Mouse (Mus musculus): ENCODE data around the gene Defb45.
A peak's percentile ranks its signal among the peaks of the same experiment; 100 is the strongest.

The Defb45 gene

DNA sequence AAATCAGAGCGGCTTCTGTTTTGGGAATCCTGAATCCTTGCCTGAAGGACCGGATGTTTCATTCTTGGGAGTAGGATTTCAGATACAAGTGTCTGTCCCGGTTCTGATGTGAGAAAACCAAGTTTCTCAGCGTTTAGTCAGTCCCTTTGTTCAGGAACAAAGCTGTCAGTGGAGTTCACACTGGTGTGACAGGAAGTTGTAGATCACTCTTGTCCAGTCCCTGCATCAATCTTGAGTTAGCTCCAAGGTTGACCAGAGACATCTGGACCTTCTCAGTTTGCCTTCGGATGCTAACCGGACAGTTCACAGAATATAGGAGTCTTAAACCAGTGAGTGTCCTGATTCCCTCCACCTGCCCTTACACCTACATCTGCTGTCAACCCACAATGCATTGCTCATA lies 8.5 kb upstream of the Defb45 start:
- no peak for DNase-seq (ENCODE audit: low read depth, low spot score)

DNA sequence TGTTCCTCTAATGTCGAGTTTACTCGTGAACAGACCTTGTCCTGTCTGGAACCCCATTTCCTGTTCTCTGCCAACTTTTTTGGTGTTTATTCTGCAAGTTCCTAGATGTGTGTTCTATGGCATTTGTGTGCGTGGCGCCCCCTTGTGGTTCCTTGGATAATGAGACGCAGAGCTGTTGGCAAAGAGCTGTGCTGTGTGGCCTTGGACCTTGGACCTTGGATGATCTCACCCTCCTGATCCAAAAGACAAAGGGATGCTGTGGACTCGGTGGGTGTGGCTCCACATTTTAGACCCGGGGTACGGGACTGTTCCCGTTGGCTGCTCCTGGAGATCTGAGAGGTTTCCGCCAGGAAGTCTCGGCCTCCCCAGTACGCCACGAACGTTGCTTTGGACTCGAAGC lies 4.9 kb upstream of the Defb45 start, which contains the start of gene Defb36:
Gene Defb36, plus strand, starts transcription at position 271 of the 400 bp plus-strand sequence.
- DNase-seq (ENCODE audit: low read depth, low spot score), result no peak

DNA sequence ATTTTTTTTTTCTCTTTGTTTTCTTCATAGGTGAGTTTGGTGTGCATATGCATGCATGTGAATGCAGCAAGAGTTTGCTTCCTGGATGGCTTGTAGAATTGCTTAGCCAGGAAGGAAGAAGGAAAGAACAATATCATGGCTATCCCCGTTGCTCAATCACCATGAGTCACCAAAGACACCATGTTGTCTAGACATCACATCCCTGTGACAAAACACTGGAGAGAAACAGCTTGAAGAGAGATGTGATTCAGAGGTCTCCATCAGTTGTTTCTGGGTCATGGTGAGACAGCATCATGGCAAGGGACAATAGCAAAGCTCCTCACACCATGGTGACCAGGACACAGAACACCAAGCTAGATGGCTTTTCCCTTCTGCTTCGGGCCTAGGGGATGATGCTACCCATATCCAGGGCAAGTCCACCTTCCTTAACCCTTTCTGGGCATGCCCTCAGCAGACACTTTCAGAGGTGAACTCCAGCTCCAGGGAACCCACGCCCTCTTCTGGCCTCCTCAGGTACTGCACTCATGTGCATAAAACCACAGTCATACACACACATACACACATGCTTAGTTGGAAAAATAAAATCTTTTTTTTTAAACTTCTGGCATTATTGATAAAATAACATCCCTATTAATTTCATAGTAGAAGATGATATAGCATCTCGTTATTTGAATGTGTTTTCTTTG lies 2.2 kb upstream of the Defb45 start:
- no peak for DNase-seq (ENCODE audit: low read depth, low spot score)

DNA sequence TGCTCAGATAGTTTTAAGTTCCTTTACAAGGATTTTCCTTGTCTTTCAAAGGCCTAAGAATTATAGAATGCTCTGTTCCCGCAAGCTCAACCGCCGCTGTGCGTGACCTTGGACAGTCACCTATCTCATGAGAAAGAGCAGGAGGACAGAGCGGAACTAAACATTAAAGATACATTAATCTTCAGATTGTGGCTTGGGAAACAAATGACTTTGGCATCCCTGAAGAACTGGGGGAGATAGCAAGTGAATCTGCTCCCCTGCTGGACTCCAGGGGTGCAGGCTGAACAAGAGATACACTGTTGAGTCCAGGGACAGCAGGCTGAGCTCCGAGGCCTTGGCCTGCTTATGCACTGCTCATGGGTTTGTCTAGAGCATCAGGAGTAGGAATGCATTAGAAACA lies 877 bp upstream of the Defb45 start:
- DNase-seq (ENCODE audit: low read depth, low spot score), result no peak

GRCm38 (mm10) chr2:152589021-152589420 lies 10.2 kb downstream of the Defb45 start:
- DNase-seq (ENCODE audit: low read depth, low spot score), result no peak

- no peak for DNase-seq (ENCODE audit: low read depth, low spot score)
Measured at GRCm38 (mm10) chr2:152588450-152588849, 10.7 kb downstream of the Defb45 start.

- peak; percentile 17 for DNase-seq (ENCODE audit: low read depth, low spot score)
Measured at GRCm38 (mm10) chr2:152586926-152587560, 12.2 kb downstream of the Defb45 start.

GRCm38 (mm10) chr2:152580612-152581011 lies 18.6 kb downstream of the Defb45 start:
- DNase-seq (ENCODE audit: low read depth, low spot score), result no peak

GRCm38 (mm10) chr2:152580107-152580506 lies 19.1 kb downstream of the Defb45 start, which contains the start of gene Defb19:
Gene Defb19 (minus strand): TSS chr2:152580312.
- no peak for DNase-seq (ENCODE audit: low read depth, low spot score)

DNA sequence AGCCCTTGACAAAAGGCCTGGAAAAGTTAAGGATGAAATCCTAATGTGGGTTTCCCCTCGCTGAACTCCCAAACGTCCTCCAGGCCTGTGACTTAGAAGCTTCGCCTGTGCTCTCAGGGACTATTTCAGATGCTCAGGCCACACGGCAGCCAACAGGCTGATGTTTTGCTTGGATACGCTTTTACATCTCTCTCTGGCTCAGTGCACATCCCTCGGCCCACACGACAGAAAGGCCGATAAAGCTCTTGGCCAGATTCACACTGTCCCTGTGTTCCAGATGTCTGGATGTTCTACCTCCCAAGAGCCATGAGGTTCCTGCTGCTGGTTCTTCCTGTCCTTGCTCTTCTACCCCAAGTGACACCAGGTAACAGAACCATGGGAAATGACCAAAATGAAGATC lies 25.7 kb downstream of the Defb45 start:
- no peak for DNase-seq (ENCODE audit: low read depth, low spot score)

- no peak for DNase-seq (ENCODE audit: low read depth, low spot score)
Measured at GRCm38 (mm10) chr2:152572114-152572794, 26.9 kb downstream of the Defb45 start, which contains the start of gene Defb21. Gene Defb21 (plus strand): TSS chr2:152572744.

DNA sequence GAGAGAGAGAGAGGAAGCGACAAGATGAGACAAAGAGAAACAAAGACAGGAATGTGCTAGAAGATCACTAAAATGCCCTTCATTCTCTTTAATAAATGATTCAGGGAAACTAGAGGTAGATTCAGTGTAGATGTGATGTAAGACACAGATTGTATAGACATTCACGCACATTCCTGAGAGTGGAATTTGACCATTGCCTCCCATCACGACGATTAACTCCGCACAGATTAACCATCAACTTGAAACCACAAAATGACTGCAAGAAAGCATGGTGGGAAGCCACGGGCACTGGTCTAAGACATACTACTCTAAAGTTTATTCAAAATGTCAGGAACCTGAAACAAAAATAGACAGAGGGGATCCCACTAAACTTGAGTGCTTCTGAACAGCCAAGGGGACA lies 28.9 kb downstream of the Defb45 start:
- no peak for DNase-seq (ENCODE audit: low read depth, low spot score)

GRCm38 (mm10) chr2:152569881-152570280 lies 29.3 kb downstream of the Defb45 start:
- DNase-seq (ENCODE audit: low read depth, low spot score), result no peak

DNA sequence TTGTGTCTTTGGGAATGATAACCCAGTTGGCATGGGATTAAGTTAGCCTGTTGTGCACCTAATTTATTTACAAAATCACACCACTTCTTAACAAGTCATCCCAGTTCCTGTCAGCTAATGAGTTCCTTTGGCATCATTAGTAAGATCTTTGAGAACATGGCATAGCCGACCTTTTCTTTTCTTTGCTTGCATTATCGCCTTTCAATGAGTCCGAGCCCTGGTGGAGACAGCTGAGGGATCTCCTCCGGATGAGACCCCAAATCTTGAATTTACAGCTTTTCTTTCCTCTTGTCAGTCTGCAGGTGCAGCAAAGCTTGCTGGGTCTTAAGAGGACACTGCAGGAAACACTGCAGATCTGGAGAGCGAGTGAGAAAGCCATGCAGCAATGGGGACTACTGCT lies 30.2 kb downstream of the Defb45 start, which contains the start of gene Gm17416:
Gene Gm17416, plus strand, starts transcription at position 301 of the 400 bp plus-strand sequence.
- DNase-seq (ENCODE audit: low read depth, low spot score), result no peak

DNA sequence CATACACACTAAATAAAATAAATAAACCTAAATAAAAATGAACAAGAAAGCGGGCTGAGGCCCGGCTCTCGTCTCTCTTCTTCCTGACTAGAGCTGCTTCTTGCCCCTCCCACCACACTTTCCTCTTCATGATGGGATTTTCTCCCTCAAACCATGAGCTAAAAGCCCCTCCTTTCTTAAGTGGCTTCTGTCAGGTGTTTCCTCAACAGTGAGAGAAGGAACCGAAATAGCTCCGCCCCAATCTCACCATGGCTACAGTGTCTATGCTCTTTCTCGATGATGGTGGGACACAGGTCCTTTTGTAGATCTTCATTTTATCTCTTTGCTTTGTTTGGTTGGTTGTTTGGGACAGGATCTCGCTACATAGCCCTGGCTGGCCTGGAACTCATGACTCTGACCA lies 42.5 kb downstream of the Defb45 start:
- DNase-seq (ENCODE audit: low read depth, low spot score), result no peak

- DNase-seq (ENCODE audit: low read depth, low spot score), result peak; percentile 75
Measured at GRCm38 (mm10) chr2:152553774-152554423, 45.3 kb downstream of the Defb45 start.

- DNase-seq (ENCODE audit: low read depth, low spot score), result no peak
Measured at GRCm38 (mm10) chr2:152548124-152548523, 51.1 kb downstream of the Defb45 start.

DNA sequence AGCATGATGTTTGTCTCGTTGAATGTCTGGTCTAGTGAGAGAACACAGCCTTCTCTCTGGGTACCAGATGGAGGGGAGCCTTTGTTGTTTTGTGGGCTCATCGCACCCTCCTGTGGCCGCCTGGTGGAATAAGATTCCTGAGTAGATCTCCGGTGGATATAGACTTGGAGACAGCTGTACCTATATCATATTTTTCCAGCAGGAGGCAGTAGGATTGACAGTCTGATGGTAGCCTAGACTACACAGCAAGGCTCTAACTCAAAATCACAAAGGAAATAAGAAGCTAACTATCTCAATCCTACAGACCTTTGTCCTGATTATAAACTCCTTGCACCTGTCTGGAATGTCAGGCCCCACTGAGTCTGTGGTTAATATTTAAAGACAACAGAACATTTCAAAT lies 54.5 kb downstream of the Defb45 start:
- peak; percentile 49 for DNase-seq (ENCODE audit: low read depth, low spot score)

GRCm38 (mm10) chr2:152543478-152543877 lies 55.7 kb downstream of the Defb45 start:
- no peak for DNase-seq (ENCODE audit: low read depth, low spot score)
